Mouse (Mus musculus) stomach, embryonic 14.5 days (tissue): ENCODE measurements at regions not wholly inside any gene's neighbourhood (a gene's known extent, or its start where the extent isn't known, plus 50 kb on each side); places are given as distances from the start of the nearest gene placed in this dataset.
"Not testable (repeated sequence)": the region's sequence is repeated elsewhere in the genome, so short reads cannot be mapped to it uniquely, and the experiment has no call there.

Experiments used
- ATAC-seq: fragments of 200-750 bp; cut with Nextera tagmentation; 2 replicates; pipeline ENCODE4 v1.8.0; 2017; ENCODE audit warnings: low read depth, moderate TSS enrichment; ENCODE audit not compliant: insufficient number of reproducible peaks, insufficient read depth, low FRiP score
- H3K27ac ChIP-seq: fragments of 300-500 bp; sonication (generic); 2 replicates; pipeline ENCODE4 v1.5.1; 2014; ENCODE audit warnings: mild to moderate bottlenecking, low read length, moderate library complexity, mixed read lengths
- H3K27me3 ChIP-seq: fragments of 300-500 bp; sonication (generic); 2 replicates; pipeline ENCODE4 v1.6.1; 2014; ENCODE audit warnings: low read length, control low read depth, mixed read lengths; ENCODE audit not compliant: control insufficient read depth, insufficient read depth
- H3K36me3 ChIP-seq: fragments of 300-500 bp; sonication (generic); 2 replicates; pipeline ENCODE4 v1.6.1; 2014; ENCODE audit warnings: mild to moderate bottlenecking, control low read depth, low read length, moderate library complexity, mixed read lengths; ENCODE audit not compliant: control insufficient read depth, insufficient read depth
- H3K4me1 ChIP-seq: fragments of 300-500 bp; sonication (generic); 2 replicates; pipeline ENCODE4 v1.6.1; 2014; ENCODE audit warnings: low read length, control low read depth, mixed read lengths; ENCODE audit not compliant: control insufficient read depth, insufficient read depth
- H3K4me2 ChIP-seq: fragments of 300-500 bp; sonication (generic); replicated peaks from 2 replicates; pipeline ENCODE4 v1.6.1; 2014; ENCODE audit warnings: low read depth, low read length, control low read depth
- H3K4me3 ChIP-seq: fragments of 300-500 bp; sonication (generic); 2 replicates; pipeline ENCODE4 v1.5.1; 2014; ENCODE audit warnings: low read depth, low read length, control low read depth
- H3K9ac ChIP-seq: fragments of 300-500 bp; sonication (generic); replicated peaks from 2 replicates; pipeline ENCODE4 v1.6.1; 2014; ENCODE audit warnings: low read depth, mild to moderate bottlenecking, control low read depth, low read length, moderate library complexity, mixed read lengths
- H3K9me3 ChIP-seq: fragments of 300-500 bp; sonication (generic); 2 replicates; pipeline ENCODE4 v1.6.1; 2016; ENCODE audit warnings: low read depth, low read length, control low read depth; ENCODE audit not compliant: control insufficient read depth
- WGBS: fragments of 180-500 bp; shearing (Covaris S2); extraction: QIAGEN DNeasy Blood & Tissue Kit; methylation state at CpG from one replicate; pipeline ENCODE4 v1.1.7; 2014; 5-methylcytosine and 5-hydroxymethylcytosine counted together

GRCm38 (mm10) chr7:83445181-83445926 lies 139.4 kb upstream of the Tmc3 start:
- Histone ChIP-seq H3K27me3 (no peaks in the 10 kb centered on the region), H3K4me3 (no peak overlapping the region), H3K27ac (peak overlapping the region; percentile 64; the same call in 1 of the 2 replicates), H3K9me3 (no peaks in the 10 kb centered on the region), H3K4me2 (no peak overlapping the region), H3K4me1 (peaks cover 16% of the 10 kb centered on the region; the same call in 1 of the 2 replicates), H3K9ac (no peak overlapping the region), H3K36me3 (no peaks in the 10 kb centered on the region)
- WGBS: 30% methylated on average over 5 of the region's 5 CpGs
- ATAC-seq: peak; percentile 56; the same call in 1 of the 2 replicates

- H3K36me3 ChIP-seq: no peaks in the 10 kb centered on the region
- no peak overlapping the region for H3K9ac ChIP-seq
- H3K9me3 ChIP-seq: no peaks in the 10 kb centered on the region
- WGBS: 68% methylated on average over 3 of the region's 3 CpGs
- ATAC-seq: no peak
- H3K27me3 ChIP-seq: no peaks in the 10 kb centered on the region
- H3K27ac ChIP-seq: no peak overlapping the region
- no peak overlapping the region for H3K4me2 ChIP-seq
- H3K4me1 ChIP-seq: peaks cover 8% of the 10 kb centered on the region; the same call in 1 of the 2 replicates
- no peak overlapping the region for H3K4me3 ChIP-seq
Observed at GRCm38 (mm10) chr7:83450346-83450745, 134.4 kb upstream of the Tmc3 start.

- Histone ChIP-seq H3K4me2 (no peak overlapping the region), H3K27ac (0 out of 2 replicates have a peak overlapping the region, but pooled peaks have one; percentile 48), H3K4me1 (peaks cover 4% of the 10 kb centered on the region; the same call in 1 of the 2 replicates), H3K36me3 (no peaks in the 10 kb centered on the region), H3K4me3 (no peak overlapping the region), H3K9ac (no peak overlapping the region), H3K27me3 (no peaks in the 10 kb centered on the region), H3K9me3 (no peaks in the 10 kb centered on the region)
- ATAC-seq: no peak
- 10% methylated on average over 7 of the region's 7 CpGs for WGBS
Observed at GRCm38 (mm10) chr7:83452309-83452708, 132.4 kb upstream of the Tmc3 start.

- Histone ChIP-seq H3K4me3 (no peak overlapping the region), H3K9ac (no peak overlapping the region), H3K27me3 (no peaks in the 10 kb centered on the region), H3K36me3 (no peaks in the 10 kb centered on the region), H3K9me3 (no peaks in the 10 kb centered on the region), H3K4me2 (no peak overlapping the region), H3K27ac (no peak overlapping the region; the same call in 1 of the 2 replicates), H3K4me1 (no peaks in the 10 kb centered on the region)
- ATAC-seq: no peak
- WGBS: 33% methylated on average over 3 of the region's 3 CpGs
Observed at GRCm38 (mm10) chr7:83459520-83459919, 125.2 kb upstream of the Tmc3 start.

GRCm38 (mm10) chr7:83467006-83467405 lies 117.7 kb upstream of the Tmc3 start:
- Histone ChIP-seq H3K27me3 (no peaks in the 10 kb centered on the region), H3K4me3 (no peak overlapping the region), H3K9ac (no peak overlapping the region), H3K9me3 (no peaks in the 10 kb centered on the region), H3K4me1 (no peaks in the 10 kb centered on the region), H3K4me2 (no peak overlapping the region), H3K36me3 (no peaks in the 10 kb centered on the region), H3K27ac (no peak overlapping the region)
- no peak for ATAC-seq
- WGBS: 57% methylated on average over 8 of the region's 8 CpGs

- H3K9me3 ChIP-seq, H3K9ac ChIP-seq, H3K27ac ChIP-seq, H3K4me1 ChIP-seq, ATAC-seq, H3K4me2 ChIP-seq, H3K4me3 ChIP-seq, H3K27me3 ChIP-seq, H3K36me3 ChIP-seq: not testable (repeated sequence)
- WGBS: 89% methylated on average over 4 of the region's 4 CpGs
Observed at GRCm38 (mm10) chr7:83469856-83470255, 114.9 kb upstream of the Tmc3 start.

GRCm38 (mm10) chr7:83471111-83471510 lies 113.6 kb upstream of the Tmc3 start:
- no peaks in the 10 kb centered on the region for H3K36me3 ChIP-seq
- H3K9ac ChIP-seq: no peak overlapping the region
- no peak overlapping the region for H3K27ac ChIP-seq
- peaks cover 18% of the 10 kb centered on the region for H3K4me1 ChIP-seq
- no peaks in the 10 kb centered on the region for H3K9me3 ChIP-seq
- 61% methylated on average over 2 of the region's 2 CpGs for WGBS
- no peaks in the 10 kb centered on the region for H3K27me3 ChIP-seq
- H3K4me2 ChIP-seq: no peak overlapping the region
- ATAC-seq: no peak
- H3K4me3 ChIP-seq: no peak overlapping the region

GRCm38 (mm10) chr7:83474471-83474870 lies 110.3 kb upstream of the Tmc3 start:
- ATAC-seq: no peak
- Histone ChIP-seq H3K4me1 (peaks cover 28% of the 10 kb centered on the region), H3K27me3 (no peaks in the 10 kb centered on the region), H3K9ac (no peak overlapping the region), H3K4me3 (no peak overlapping the region), H3K27ac (peak overlapping the region; percentile 77; the same call in 1 of the 2 replicates), H3K9me3 (no peaks in the 10 kb centered on the region), H3K36me3 (no peaks in the 10 kb centered on the region), H3K4me2 (no peak overlapping the region)
- WGBS: 84% methylated on average over 2 of the region's 2 CpGs

- no peak overlapping the region for H3K4me2 ChIP-seq
- no peak for ATAC-seq
- WGBS: 44% methylated on average over 3 of the region's 3 CpGs
Observed at GRCm38 (mm10) chr7:83474986-83475385, 109.7 kb upstream of the Tmc3 start.

More at GRCm38 (mm10) chr7:83474986-83475385, 109.7 kb upstream of the Tmc3 start:
- Histone ChIP-seq H3K27me3 (no peaks in the 10 kb centered on the region), H3K4me1 (peaks cover 28% of the 10 kb centered on the region), H3K9me3 (no peaks in the 10 kb centered on the region), H3K27ac (peak overlapping the region; percentile 77; the same call in 1 of the 2 replicates), H3K9ac (no peak overlapping the region), H3K4me3 (no peak overlapping the region), H3K36me3 (no peaks in the 10 kb centered on the region)
